Comparison of ENCODE assay signal across 17 mouse cellular contexts in genomic region chr7:143109696-143110095, GRCm38 (mm10). TPM values are rescaled to one million over a fixed set of nuclear protein-coding genes. Genes with fewer than 3 reads are reported as not detected.
DNase-seq lines count a peak whose midpoint lies in the region; ATAC-seq and TF ChIP-seq lines count a peak whose summit lies in the region.
"Had no signal": no experiment of that assay in that cellular context is flagged by ENCODE, and none has a peak within 500 bp of the region (broad histone marks: within the 10 kb centered on the region; RNA-seq: fewer than 3 reads in every experiment).

No protein-coding gene starts in this region.

- no peak for DNase-seq in heart, postnatal 14 days
- no peak for DNase-seq in lung, embryonic 14.5 days
- DNase-seq in lung, postnatal 10 days = no peak
- no peak for DNase-seq in spleen, postnatal 36 days (ENCODE audit: low spot score in 2 of 2)
- DNase-seq: adrenal gland, postnatal 25 days; cerebellum, adult 2 months; forebrain, postnatal 0 days; kidney, adult 8-10 months; midbrain, embryonic 14.5 days had no signal

- H3K27me3 ChIP-seq in heart, embryonic 13.5 days (replicated peaks) = peaks cover 43% of the 10 kb centered on the region
- peaks cover 37% of the 10 kb centered on the region for H3K27me3 ChIP-seq in lung, embryonic 14.5 days (ENCODE audit: insufficient read depth, low read length)
- peaks cover 18% of the 10 kb centered on the region for H3K27me3 ChIP-seq in heart, embryonic 16.5 days (ENCODE audit: control insufficient read depth, insufficient read depth, low read length)

- ATAC-seq in heart, embryonic 13.5 days (ENCODE audit: extremely low read depth, insufficient number of reproducible peaks, low FRiP score, low TSS enrichment) = no peak
- ATAC-seq in lung, embryonic 14.5 days (ENCODE audit: insufficient read depth) = 0 out of 2 replicates have a peak, but pooled peaks have one; percentile 21
- no peak for ATAC-seq in heart, embryonic 16.5 days (replicated peaks; ENCODE audit: extremely low read depth, insufficient read depth, low FRiP score)
- ATAC-seq: forebrain, postnatal 0 days; hindbrain, postnatal 0 days; liver, embryonic 12.5 days had no signal

- peaks cover 74% of the 10 kb centered on the region for H3K4me1 ChIP-seq in heart, embryonic 13.5 days
- H3K4me1 ChIP-seq in lung, embryonic 14.5 days (ENCODE audit: insufficient read depth) = peaks cover 6% of the 10 kb centered on the region; the same call in 1 of the 2 replicates
- H3K4me1 ChIP-seq in brown adipose tissue, adult 24 weeks (ENCODE audit: control insufficient read depth, insufficient read depth, insufficient read length, low read length) = peaks cover 17% of the 10 kb centered on the region
- H3K4me1 ChIP-seq in heart, embryonic 16.5 days (ENCODE audit: control insufficient read depth, insufficient read depth, low read length) = peaks cover 37% of the 10 kb centered on the region

- H3K9me3 ChIP-seq in heart, embryonic 13.5 days = peaks cover 2% of the 10 kb centered on the region; the same call in 1 of the 2 replicates
- peaks cover 2% of the 10 kb centered on the region; the same call in 1 of the 2 replicates for H3K9me3 ChIP-seq in lung, embryonic 14.5 days (ENCODE audit: low read depth, low read length)
- H3K9me3 ChIP-seq in heart, embryonic 16.5 days (replicated peaks; ENCODE audit: control insufficient read depth, low read length) = peaks cover under 1% of the 10 kb centered on the region; the same call in 1 of the 2 replicates
- H3K9me3 ChIP-seq: liver, embryonic 12.5 days had no signal

- peak overlapping the region; percentile 88 for H3K4me2 ChIP-seq in heart, embryonic 13.5 days
- peak overlapping the region; percentile 26; the same call in 1 of the 2 replicates for H3K4me2 ChIP-seq in lung, embryonic 14.5 days
- H3K4me2 ChIP-seq in heart, embryonic 16.5 days (ENCODE audit: low read depth, low read length) = peak overlapping the region; percentile 81
- H3K4me2 ChIP-seq: liver, embryonic 12.5 days had no signal

- TF ChIP-seq CTCF in lung, embryonic 14.5 days (IDR thresholded peaks at IDR 0.05; ENCODE audit: low read depth) = no peak

- intact Hi-C loops in heart, postnatal 14 days (cut with DNase I) = no loop called here

- WGBS in heart, embryonic 13.5 days = 71% methylated on average over 3 of the region's 3 CpGs
- 57% methylated on average over 3 of the region's 3 CpGs for WGBS in lung, embryonic 14.5 days
- 66% methylated on average over 3 of the region's 3 CpGs for WGBS in heart, embryonic 16.5 days

- peak overlapping the region; percentile 66; the same call in 1 of the 2 replicates for H3K4me3 ChIP-seq in heart, embryonic 13.5 days
- no peak overlapping the region for H3K4me3 ChIP-seq in lung, embryonic 14.5 days (ENCODE audit: low read depth, low read length)
- 0 out of 2 replicates have a peak overlapping the region, but pooled peaks have one; percentile 7 for H3K4me3 ChIP-seq in brown adipose tissue, adult 24 weeks (ENCODE audit: insufficient read depth, low read depth, low read length)
- H3K4me3 ChIP-seq in heart, embryonic 16.5 days (ENCODE audit: low read length) = peak overlapping the region; percentile 72
- H3K4me3 ChIP-seq: liver, embryonic 12.5 days had no signal

- peak overlapping the region; percentile 85 for H3K9ac ChIP-seq in heart, embryonic 13.5 days
- no peak overlapping the region for H3K9ac ChIP-seq in lung, embryonic 14.5 days
- peak overlapping the region; percentile 91 for H3K9ac ChIP-seq in heart, embryonic 16.5 days (ENCODE audit: low read length)
- H3K9ac ChIP-seq: forebrain, postnatal 0 days; liver, embryonic 12.5 days had no signal

- peak overlapping the region; percentile 98 for H3K27ac ChIP-seq in heart, embryonic 13.5 days (replicated peaks)
- H3K27ac ChIP-seq in lung, embryonic 14.5 days (ENCODE audit: low read depth) = no peak overlapping the region
- H3K27ac ChIP-seq in brown adipose tissue, adult 24 weeks (replicated peaks; ENCODE audit: low read depth, low read length) = peak overlapping the region; percentile 64; the same call in 1 of the 2 replicates
- H3K27ac ChIP-seq in heart, embryonic 16.5 days (ENCODE audit: low read length) = peak overlapping the region; percentile 96
- H3K27ac ChIP-seq: hindbrain, postnatal 0 days; liver, embryonic 12.5 days had no signal

- H3K36me3 ChIP-seq in heart, embryonic 13.5 days = no peaks in the 10 kb centered on the region; the same call in 1 of the 2 replicates
- no peaks in the 10 kb centered on the region for H3K36me3 ChIP-seq in lung, embryonic 14.5 days (ENCODE audit: insufficient read depth)
- no peaks in the 10 kb centered on the region for H3K36me3 ChIP-seq in heart, embryonic 16.5 days (ENCODE audit: control insufficient read depth, insufficient read depth)
- H3K36me3 ChIP-seq: liver, embryonic 12.5 days had no signal

RNA-seq across cellular contexts. Expression of gene Kcnq1, which starts 3.5 kb away (rescaled TPM):
- 15.0 and 15.6 TPM in 2 replicates for polyA plus RNA-seq in heart, embryonic 13.5 days (2015; fragmentation: Nextera tagmentation; extraction: Ambion mirVana)
- total RNA-seq in heart, postnatal 14 days (2021) = 10 to 100 TPM; 32.1 to 32.5 TPM
- 5.3 and 6.5 TPM in 2 replicates for polyA plus RNA-seq in lung, embryonic 14.5 days (2014; fragmentation: Nextera tagmentation; extraction: Ambion mirVana)
- polyA plus RNA-seq in brown adipose tissue, adult 24 weeks (2012; ENCODE audit: insufficient read depth, insufficient read length, missing spikeins) = 0.36 and 1.0 TPM in 2 replicates
- 34.6 and 34.9 TPM in 2 replicates for polyA plus RNA-seq in heart, embryonic 16.5 days (2015; fragmentation: Nextera tagmentation; extraction: Ambion mirVana)
- total RNA-seq: megakaryocyte progenitor cell, adult 5-6 weeks had no signal

RNA-seq across cellular contexts. Expression of gene Trpm5, which starts 15.3 kb away (rescaled TPM):
- polyA plus RNA-seq in heart, embryonic 13.5 days (2015; fragmentation: Nextera tagmentation; extraction: Ambion mirVana) = 3.5 and 4.4 TPM in 2 replicates
- under 1 TPM; 0.12 TPM for total RNA-seq in heart, postnatal 14 days (2021)
- 4.7 and 5.7 TPM in 2 replicates for polyA plus RNA-seq in lung, embryonic 14.5 days (2014; fragmentation: Nextera tagmentation; extraction: Ambion mirVana)
- polyA plus RNA-seq in brown adipose tissue, adult 24 weeks (2012; ENCODE audit: insufficient read depth, insufficient read length, missing spikeins) = not detected in 2 replicates
- polyA plus RNA-seq in heart, embryonic 16.5 days (2015; fragmentation: Nextera tagmentation; extraction: Ambion mirVana) = 3.1 and 3.7 TPM in 2 replicates
- total RNA-seq: gastrocnemius, adult 18-20 months; left cerebral cortex, postnatal 36 days; megakaryocyte progenitor cell, adult 5-6 weeks had no signal

RNA-seq across cellular contexts. Expression of gene Tssc4, which starts 40.6 kb away (rescaled TPM):
- 58.2 and 60.7 TPM in 2 replicates for polyA plus RNA-seq in heart, embryonic 13.5 days (2015; fragmentation: Nextera tagmentation; extraction: Ambion mirVana)
- total RNA-seq in heart, postnatal 14 days (2021) = 10 to 100 TPM; 19.0 to 20.7 TPM
- 65.2 and 75.6 TPM in 2 replicates for polyA plus RNA-seq in lung, embryonic 14.5 days (2014; fragmentation: Nextera tagmentation; extraction: Ambion mirVana)
- polyA plus RNA-seq in brown adipose tissue, adult 24 weeks (2012; ENCODE audit: insufficient read depth, insufficient read length, missing spikeins) = 6.7 and 13.2 TPM in 2 replicates
- 59.2 and 61.5 TPM in 2 replicates for polyA plus RNA-seq in heart, embryonic 16.5 days (2015; fragmentation: Nextera tagmentation; extraction: Ambion mirVana)

RNA-seq across cellular contexts. Expression of gene Cd81, which starts 57.2 kb away (rescaled TPM):
- polyA plus RNA-seq in heart, embryonic 13.5 days (2015; fragmentation: Nextera tagmentation; extraction: Ambion mirVana) = 750 and 845 TPM in 2 replicates
- total RNA-seq in heart, postnatal 14 days (2021) = 100 to 1,000 TPM; 505 to 506 TPM
- 654 and 667 TPM in 2 replicates for polyA plus RNA-seq in lung, embryonic 14.5 days (2014; fragmentation: Nextera tagmentation; extraction: Ambion mirVana)
- 289 and 375 TPM in 2 replicates for polyA plus RNA-seq in brown adipose tissue, adult 24 weeks (2012; ENCODE audit: insufficient read depth, insufficient read length, missing spikeins)
- 878 and 900 TPM in 2 replicates for polyA plus RNA-seq in heart, embryonic 16.5 days (2015; fragmentation: Nextera tagmentation; extraction: Ambion mirVana)

Comparison
In these comparisons a context has a peak if more than half of its experiments do, and no peak if none do; other contexts are left out.
1. H3K4me2 ChIP-seq: peak in every context shown above with its lines; median percentile 88 in heart, embryonic 13.5 days; 81 in heart, embryonic 16.5 days; 26 in lung, embryonic 14.5 days.